Mouse (Mus musculus): ENCODE results near the gene Ggt6. TPM values are rescaled to one million over a fixed set of nuclear protein-coding genes. Genes with fewer than 3 reads are reported as not detected.
"Not testable (repeated sequence)": the region's sequence is repeated elsewhere in the genome, so short reads cannot be mapped to it uniquely, and the experiment has no call there.

The Ggt6 gene
- polyA plus RNA-seq, 1 experiment from 2014 or later, result not detected

DNA sequence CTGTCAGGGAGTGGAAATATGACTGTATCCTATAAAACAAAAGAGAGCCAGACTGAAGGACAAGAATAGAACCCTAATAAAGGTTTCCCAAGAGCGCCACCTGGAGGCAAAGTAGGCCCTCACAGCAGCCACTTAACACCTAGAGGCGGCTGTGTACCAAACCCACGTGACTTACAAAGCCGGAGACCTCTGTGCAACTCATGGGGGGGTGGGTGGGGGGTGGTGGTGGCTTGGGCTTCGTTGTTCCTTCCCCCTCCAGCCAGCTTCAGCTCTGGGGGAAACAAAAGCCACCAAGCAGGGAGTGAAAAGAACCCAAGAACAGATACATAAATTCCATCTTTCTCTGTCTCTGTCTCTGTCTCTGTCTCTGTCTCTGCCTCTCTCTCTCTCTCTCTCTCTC lies 6.6 kb upstream of the Ggt6 start:
- Histone ChIP-seq H3K27ac (ENCODE audit: low read depth, low read length) (no peak overlapping the region), H3K4me3 (ENCODE audit: low read length) (no peak overlapping the region), H3K9ac (ENCODE audit: low read depth, low read length) (no peak overlapping the region), H3K9me3 (ENCODE audit: control insufficient read depth, low read length) (no peaks in the 10 kb centered on the region), H3K36me3 (ENCODE audit: control insufficient read depth, insufficient read depth, low read length) (no peaks in the 10 kb centered on the region), H3K4me1 (ENCODE audit: control insufficient read depth, insufficient read depth, low read depth, low read length) (no peaks in the 10 kb centered on the region), H3K27me3 (replicated peaks; ENCODE audit: control insufficient read depth, insufficient read depth, low read length) (no peaks in the 10 kb centered on the region; the same call in 1 of the 2 replicates), H3K4me2 (ENCODE audit: low read length) (no peak overlapping the region; the same call in 1 of the 2 replicates)
- ATAC-seq, result no peak
- 5% methylated on average over 5 of the region's 5 CpGs for WGBS

DNA sequence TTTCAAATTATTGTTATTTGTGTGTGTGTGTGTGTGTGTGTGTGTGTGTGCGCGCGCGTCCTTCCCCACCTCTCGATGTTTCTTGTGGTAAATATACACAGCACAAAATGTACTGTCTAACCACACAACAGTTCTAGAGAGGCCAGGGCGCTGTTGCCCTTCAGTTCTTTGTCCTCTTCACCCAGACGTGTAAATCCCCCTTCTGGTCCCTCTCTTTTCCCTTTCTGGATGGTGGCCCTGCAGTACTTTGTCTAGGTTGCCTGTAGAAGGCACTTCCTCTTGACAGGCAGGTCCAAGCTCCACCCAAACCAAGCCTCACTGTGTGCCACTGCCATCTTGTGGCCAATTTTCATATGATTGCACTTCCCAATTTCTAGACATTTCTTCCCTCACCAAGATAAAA lies 6.0 kb upstream of the Ggt6 start:
- 45% methylated on average over 7 of the region's 7 CpGs for WGBS
- Histone ChIP-seq H3K4me1 (ENCODE audit: control insufficient read depth, insufficient read depth, low read depth, low read length) (no peaks in the 10 kb centered on the region), H3K27ac (ENCODE audit: low read depth, low read length) (no peak overlapping the region), H3K9ac (ENCODE audit: low read depth, low read length) (no peak overlapping the region), H3K27me3 (replicated peaks; ENCODE audit: control insufficient read depth, insufficient read depth, low read length) (no peaks in the 10 kb centered on the region; the same call in 1 of the 2 replicates), H3K4me3 (ENCODE audit: low read length) (no peak overlapping the region; the same call in 1 of the 2 replicates), H3K36me3 (ENCODE audit: control insufficient read depth, insufficient read depth, low read length) (no peaks in the 10 kb centered on the region), H3K4me2 (ENCODE audit: low read length) (peak overlapping the region; percentile 37), H3K9me3 (ENCODE audit: control insufficient read depth, low read length) (no peaks in the 10 kb centered on the region)
- peak; percentile 61 for ATAC-seq

DNA sequence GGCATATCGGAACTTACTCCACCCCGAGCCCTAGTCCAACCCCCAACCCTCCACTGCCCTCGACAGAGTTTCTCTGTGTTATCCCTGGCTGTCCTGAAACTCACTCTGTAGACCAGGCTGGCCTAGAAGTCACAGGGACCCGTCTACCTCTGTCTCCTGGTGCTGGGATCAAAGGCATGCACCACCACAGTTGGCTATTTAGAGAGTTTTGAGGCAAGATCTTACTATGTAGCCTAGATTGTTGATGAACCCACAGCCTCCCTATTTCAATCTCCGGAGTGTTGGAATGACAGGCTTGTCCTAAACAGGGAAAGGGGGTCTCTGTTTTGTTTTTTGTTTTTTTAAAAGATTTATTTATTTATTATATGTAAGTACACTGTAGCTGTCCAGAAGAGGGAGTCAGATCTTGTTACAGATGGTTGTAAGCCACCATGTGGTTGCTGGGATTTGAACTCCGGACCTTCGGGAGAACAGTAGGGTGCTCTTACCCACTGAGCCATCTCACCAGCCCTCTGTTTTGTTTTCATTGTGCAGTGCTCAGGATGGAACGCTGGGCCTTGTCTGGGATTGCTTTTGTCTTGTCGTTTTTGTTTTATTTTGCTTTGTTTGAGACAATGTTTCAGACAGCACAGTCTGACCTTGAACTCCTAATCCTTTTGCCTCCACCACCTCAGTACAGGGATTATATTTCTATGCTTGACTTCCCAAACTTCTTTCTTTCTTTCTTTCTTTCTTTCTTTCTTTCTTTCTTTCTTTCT lies 4.8 kb upstream of the Ggt6 start:
- H3K9ac ChIP-seq (ENCODE audit: low read depth, low read length); H3K9me3 ChIP-seq (ENCODE audit: control insufficient read depth, low read length); ATAC-seq; H3K36me3 ChIP-seq (ENCODE audit: control insufficient read depth, insufficient read depth, low read length); H3K4me1 ChIP-seq (ENCODE audit: control insufficient read depth, insufficient read depth, low read depth, low read length); H3K27ac ChIP-seq (ENCODE audit: low read depth, low read length); H3K4me2 ChIP-seq (ENCODE audit: low read length); H3K27me3 ChIP-seq (replicated peaks; ENCODE audit: control insufficient read depth, insufficient read depth, low read length); H3K4me3 ChIP-seq (ENCODE audit: low read length): not testable (repeated sequence)
- 60% methylated on average over 9 of the region's 9 CpGs for WGBS

DNA sequence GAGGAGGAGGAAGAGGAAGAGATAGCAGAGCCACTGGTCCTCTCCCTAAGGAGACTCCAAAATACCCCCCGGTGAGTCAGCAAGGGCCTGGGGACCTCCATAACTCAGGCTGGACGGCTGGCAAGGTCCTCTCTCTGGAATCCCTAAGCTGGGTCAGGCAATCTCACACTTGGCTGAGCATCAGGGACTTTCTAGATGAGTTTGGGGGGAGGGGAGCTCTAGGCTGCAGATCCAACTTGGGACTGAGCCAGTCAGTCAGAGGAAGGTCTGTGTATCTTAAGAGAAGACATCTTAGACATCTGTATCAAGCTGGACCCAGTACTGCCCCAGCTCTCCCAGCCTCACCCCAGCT lies 344 bp downstream of the Ggt6 start:
- 37% methylated on average over 2 of the region's 2 CpGs for WGBS
- no peaks in the 10 kb centered on the region; the same call in 1 of the 2 replicates for H3K27me3 ChIP-seq (replicated peaks; ENCODE audit: control insufficient read depth, insufficient read depth, low read length)
- no peak overlapping the region for H3K4me2 ChIP-seq (ENCODE audit: low read length)
- H3K4me3 ChIP-seq (ENCODE audit: low read length), result no peak overlapping the region
- H3K36me3 ChIP-seq (ENCODE audit: control insufficient read depth, insufficient read depth, low read length), result no peaks in the 10 kb centered on the region
- no peak overlapping the region for H3K27ac ChIP-seq (ENCODE audit: low read depth, low read length)
- no peaks in the 10 kb centered on the region for H3K4me1 ChIP-seq (ENCODE audit: control insufficient read depth, insufficient read depth, low read depth, low read length)
- no peaks in the 10 kb centered on the region for H3K9me3 ChIP-seq (ENCODE audit: control insufficient read depth, low read length)
- ATAC-seq, result no peak
- no peak overlapping the region for H3K9ac ChIP-seq (ENCODE audit: low read depth, low read length)

DNA sequence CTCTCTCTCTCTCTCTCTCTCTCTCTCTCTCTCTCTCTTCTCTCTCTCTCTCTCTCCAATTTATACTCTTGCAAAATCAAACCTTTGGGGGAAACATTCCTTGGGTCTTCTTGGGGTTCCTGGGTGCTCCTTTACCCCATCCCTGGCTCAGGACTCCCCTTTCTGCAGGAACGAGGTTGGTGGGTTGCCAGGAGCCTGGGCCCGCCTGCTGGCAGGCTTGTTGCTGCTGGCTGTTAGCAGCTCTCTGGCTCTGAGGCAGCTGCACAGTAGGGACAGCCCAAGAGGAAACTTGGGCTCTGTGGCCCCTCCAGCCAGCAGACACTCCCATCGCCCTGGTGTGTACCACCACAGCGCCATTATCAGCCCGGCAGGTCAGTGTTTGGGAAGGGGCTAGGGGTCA lies 945 bp downstream of the Ggt6 start:
- H3K27ac ChIP-seq (ENCODE audit: low read depth, low read length), result no peak overlapping the region
- no peaks in the 10 kb centered on the region; the same call in 1 of the 2 replicates for H3K27me3 ChIP-seq (replicated peaks; ENCODE audit: control insufficient read depth, insufficient read depth, low read length)
- H3K4me1 ChIP-seq (ENCODE audit: control insufficient read depth, insufficient read depth, low read depth, low read length), result no peaks in the 10 kb centered on the region
- H3K9me3 ChIP-seq (ENCODE audit: control insufficient read depth, low read length), result no peaks in the 10 kb centered on the region
- 58% methylated on average over 5 of the region's 5 CpGs for WGBS
- H3K4me2 ChIP-seq (ENCODE audit: low read length), result no peak overlapping the region
- H3K9ac ChIP-seq (ENCODE audit: low read depth, low read length), result no peak overlapping the region
- no peak for ATAC-seq
- no peak overlapping the region for H3K4me3 ChIP-seq (ENCODE audit: low read length)
- no peaks in the 10 kb centered on the region for H3K36me3 ChIP-seq (ENCODE audit: control insufficient read depth, insufficient read depth, low read length)

DNA sequence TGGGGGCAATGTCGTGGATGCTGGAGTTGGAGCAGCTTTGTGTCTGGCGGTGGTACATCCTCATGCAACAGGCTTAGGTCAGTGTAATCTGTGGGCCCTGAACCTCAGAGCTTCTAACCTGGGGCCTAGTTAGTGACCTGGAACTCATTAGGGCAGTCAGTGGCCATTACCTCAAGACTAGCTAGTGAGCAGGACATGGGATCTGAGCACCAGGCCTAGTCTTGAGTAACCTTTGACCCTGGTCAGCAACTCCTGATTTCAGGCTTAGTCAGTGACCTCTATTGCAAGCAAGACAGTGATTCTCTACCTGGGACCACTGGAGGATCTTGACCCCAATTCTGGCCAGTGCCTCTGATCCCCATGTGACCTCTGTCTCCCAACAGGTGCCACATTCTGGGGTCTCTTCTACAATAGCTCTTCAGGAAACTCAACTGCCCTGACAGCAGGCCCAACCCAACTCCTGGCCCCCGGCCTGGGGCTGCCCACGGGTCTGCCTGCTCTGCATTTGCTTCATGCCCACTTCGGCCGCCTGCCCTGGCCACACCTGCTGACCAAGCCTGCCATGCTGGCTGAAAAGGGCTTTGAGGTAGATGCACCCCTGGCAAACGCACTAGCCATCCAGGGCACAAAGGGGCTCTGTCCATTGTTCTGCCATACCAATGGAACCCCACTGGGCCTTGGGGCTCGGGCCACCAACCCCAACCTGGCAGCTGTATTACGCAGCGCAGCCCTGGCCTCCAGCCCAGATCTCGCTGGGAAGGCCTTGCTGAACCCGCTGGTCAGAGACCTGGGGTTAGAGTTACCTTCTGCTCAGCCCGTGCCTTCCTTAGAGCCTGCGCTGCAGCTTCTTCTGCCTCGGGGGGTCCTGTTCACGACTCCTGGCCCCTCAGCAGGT lies 1.7 kb downstream of the Ggt6 start:
- Histone ChIP-seq H3K9ac (ENCODE audit: low read depth, low read length) (no peak overlapping the region), H3K9me3 (ENCODE audit: control insufficient read depth, low read length) (no peaks in the 10 kb centered on the region), H3K36me3 (ENCODE audit: control insufficient read depth, insufficient read depth, low read length) (no peaks in the 10 kb centered on the region), H3K4me2 (ENCODE audit: low read length) (no peak overlapping the region), H3K4me3 (ENCODE audit: low read length) (no peak overlapping the region), H3K27me3 (replicated peaks; ENCODE audit: control insufficient read depth, insufficient read depth, low read length) (no peaks in the 10 kb centered on the region; the same call in 1 of the 2 replicates), H3K27ac (ENCODE audit: low read depth, low read length) (no peak overlapping the region), H3K4me1 (ENCODE audit: control insufficient read depth, insufficient read depth, low read depth, low read length) (peaks cover 3% of the 10 kb centered on the region)
- 77% methylated on average over 16 of the region's 16 CpGs for WGBS
- ATAC-seq, result no peak

DNA sequence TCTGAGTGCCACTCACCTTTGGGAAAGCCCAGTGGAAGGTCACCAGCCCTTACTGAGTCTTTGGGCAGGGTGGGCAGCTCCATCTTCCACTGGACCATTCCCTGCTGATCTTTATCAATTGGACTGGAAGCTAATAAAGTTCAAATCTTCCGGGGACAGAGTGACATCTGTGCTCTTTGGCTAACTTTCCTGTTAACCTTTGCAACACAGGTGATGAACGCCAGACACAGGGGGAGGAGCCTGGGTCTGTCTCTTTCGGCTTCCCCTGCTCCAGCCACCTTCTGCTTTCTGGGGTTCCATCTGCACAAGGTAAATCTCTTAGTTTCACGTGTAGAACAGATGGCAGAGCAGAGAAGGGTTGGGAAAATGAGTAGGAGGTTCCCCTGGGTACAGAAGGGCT lies 3.1 kb downstream of the Ggt6 start:
- no peak overlapping the region for H3K4me3 ChIP-seq (ENCODE audit: low read length)
- H3K36me3 ChIP-seq (ENCODE audit: control insufficient read depth, insufficient read depth, low read length), result peaks cover 11% of the 10 kb centered on the region
- no peak overlapping the region for H3K4me2 ChIP-seq (ENCODE audit: low read length)
- no peak for ATAC-seq
- H3K9me3 ChIP-seq (ENCODE audit: control insufficient read depth, low read length), result no peaks in the 10 kb centered on the region
- H3K4me1 ChIP-seq (ENCODE audit: control insufficient read depth, insufficient read depth, low read depth, low read length), result peaks cover 9% of the 10 kb centered on the region
- no peak overlapping the region for H3K27ac ChIP-seq (ENCODE audit: low read depth, low read length)
- no peaks in the 10 kb centered on the region for H3K27me3 ChIP-seq (replicated peaks; ENCODE audit: control insufficient read depth, insufficient read depth, low read length)
- 71% methylated on average over 4 of the region's 4 CpGs for WGBS
- H3K9ac ChIP-seq (ENCODE audit: low read depth, low read length), result no peak overlapping the region

DNA sequence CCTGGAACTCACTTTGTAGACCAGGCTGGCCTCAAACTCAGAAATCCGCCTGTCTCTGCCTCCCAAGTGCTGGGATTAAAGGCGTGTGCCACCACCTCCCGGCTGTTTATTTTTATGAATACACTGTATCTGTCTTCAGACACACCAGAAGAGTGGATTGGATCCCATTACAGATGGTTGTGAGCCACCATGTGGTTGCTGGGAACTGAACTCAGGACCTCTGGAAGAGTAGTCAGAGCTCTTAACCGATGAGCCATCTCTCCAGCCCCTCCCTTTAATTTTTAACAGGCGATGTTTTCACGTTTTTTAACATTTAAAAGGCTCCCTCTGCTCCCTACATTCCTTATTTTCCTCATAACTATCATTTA lies 5.3 kb downstream of the Ggt6 start:
- H3K4me3 ChIP-seq (ENCODE audit: low read length), result peak overlapping the region; percentile 95
- 30% methylated on average over 6 of the region's 6 CpGs for WGBS
- ATAC-seq; H3K9me3 ChIP-seq (ENCODE audit: control insufficient read depth, low read length); H3K4me1 ChIP-seq (ENCODE audit: control insufficient read depth, insufficient read depth, low read depth, low read length); H3K27me3 ChIP-seq (replicated peaks; ENCODE audit: control insufficient read depth, insufficient read depth, low read length): not testable (repeated sequence)
- peak overlapping the region; percentile 99 for H3K4me2 ChIP-seq (ENCODE audit: low read length)
- H3K9ac ChIP-seq (ENCODE audit: low read depth, low read length), result peak overlapping the region; percentile 77
- peaks cover 32% of the 10 kb centered on the region for H3K36me3 ChIP-seq (ENCODE audit: control insufficient read depth, insufficient read depth, low read length)
- peak overlapping the region; percentile 95 for H3K27ac ChIP-seq (ENCODE audit: low read depth, low read length)

DNA sequence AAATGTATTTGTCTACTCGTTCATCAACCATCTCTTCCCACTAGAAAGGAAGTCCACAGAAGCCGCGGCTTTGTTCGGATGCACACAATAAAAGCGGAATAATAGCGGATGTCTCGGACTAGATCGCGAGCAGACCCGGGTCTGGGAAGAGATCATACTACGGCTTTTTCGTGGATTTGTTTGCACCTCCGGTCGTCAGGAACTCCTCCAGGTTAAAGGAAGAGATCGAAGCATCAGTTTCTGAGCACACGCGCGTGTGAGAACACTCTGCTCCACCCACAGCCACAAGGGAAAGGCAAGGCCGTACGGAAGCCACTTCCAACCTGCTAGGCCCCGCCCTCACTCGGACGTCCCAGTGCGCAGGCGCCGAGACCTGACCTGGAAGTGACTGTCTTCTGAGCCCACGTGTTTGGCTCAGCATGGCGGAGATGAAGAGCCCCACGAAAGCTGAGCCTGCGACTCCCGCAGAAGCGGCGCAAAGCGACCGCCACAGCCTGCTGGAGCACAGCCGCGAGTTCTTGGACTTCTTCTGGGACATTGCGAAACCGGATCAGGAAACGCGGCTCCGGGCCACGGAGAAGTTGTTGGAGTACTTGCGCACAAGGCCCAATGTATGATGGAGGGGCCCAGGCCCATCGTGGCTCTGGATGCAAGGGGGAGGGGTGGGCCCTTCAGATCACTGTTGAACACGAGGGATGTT lies 5.8 kb downstream of the Ggt6 start, which contains the start of gene Mybbp1a:
TSS of gene Mybbp1a (plus strand) at position 391 of the 700 bp plus-strand sequence.
- under 1% methylated on average over 46 of the region's 46 CpGs for WGBS
- peak; percentile 94 for ATAC-seq

More for the DNA sequence above, 5.8 kb downstream of the Ggt6 start, which contains the start of gene Mybbp1a:
- peak within 1 kb of the TSS; percentile 99 for H3K4me2 ChIP-seq (ENCODE audit: low read length)
- H3K4me3 ChIP-seq (ENCODE audit: low read length), result peak within 1 kb of the TSS; percentile 95
- H3K9me3 ChIP-seq (ENCODE audit: control insufficient read depth, low read length), result no peaks in the 10 kb centered on the region
- H3K27me3 ChIP-seq (replicated peaks; ENCODE audit: control insufficient read depth, insufficient read depth, low read length), result no peaks in the 10 kb centered on the region
- H3K36me3 ChIP-seq (ENCODE audit: control insufficient read depth, insufficient read depth, low read length), result peaks cover 37% of the 10 kb centered on the region
- H3K9ac ChIP-seq (ENCODE audit: low read depth, low read length), result peak within 1 kb of the TSS; percentile 77
- H3K4me1 ChIP-seq (ENCODE audit: control insufficient read depth, insufficient read depth, low read depth, low read length), result peaks cover 9% of the 10 kb centered on the region
- H3K27ac ChIP-seq (ENCODE audit: low read depth, low read length), result peak within 1 kb of the TSS; percentile 95
